Mouse (Mus musculus) CH12.LX (cell line): ENCODE measurements around the gene Ttc22.

ENCODE experiments used
- CTCF ChIP-seq, 2 experiments: IDR thresholded peaks in 1 of 2; conservative IDR thresholded peaks in 1 of 2; 2 replicates each; pipeline ENCODE4 v1.5.1; 2011 to 2012; ENCODE audit warnings: low read depth in 2 of 2, low read length in 2 of 2, improper control_type of control experiment in 1 of 2, inconsistent platforms in 1 of 2, mild to moderate bottlenecking in 1 of 2, moderate library complexity in 1 of 2
- EP300 ChIP-seq: IDR thresholded peaks from 2 replicates; pipeline ENCODE4 v1.6.1; 2011; ENCODE audit warnings: low read length, improper control_type of control experiment
- MAFK ChIP-seq: IDR thresholded peaks from 2 replicates; pipeline ENCODE4 v1.6.1; 2011; ENCODE audit warnings: low read length, improper control_type of control experiment; ENCODE audit not compliant: insufficient replicate concordance
- MAZ ChIP-seq: IDR thresholded peaks from 2 replicates; pipeline ENCODE4 v1.6.1; 2012; ENCODE audit warnings: low read depth, mild to moderate bottlenecking, inconsistent platforms, low read length, improper control_type of control experiment, moderate library complexity
- MYC ChIP-seq: IDR thresholded peaks from 2 replicates; pipeline ENCODE4 v1.6.1; 2011; ENCODE audit warnings: low read depth, mild to moderate bottlenecking, improper control_type of control experiment, low read length
- NELFE ChIP-seq: IDR thresholded peaks from 2 replicates; pipeline ENCODE4 v1.6.1; 2011; ENCODE audit warnings: low read depth, low read length, improper control_type of control experiment
- POLR2A ChIP-seq: IDR thresholded peaks from 2 replicates; pipeline ENCODE4 v1.6.1; 2011; ENCODE audit warnings: low read depth, mild to moderate bottlenecking, improper control_type of control experiment, low read length
- POLR2AphosphoS2 ChIP-seq: IDR thresholded peaks from 2 replicates; pipeline ENCODE4 v1.6.1; 2011; ENCODE audit warnings: low read depth, low read length, improper control_type of control experiment
- TCF12 ChIP-seq: IDR thresholded peaks from 2 replicates; pipeline ENCODE4 v1.6.1; 2014; ENCODE audit warnings: low read depth, mild to moderate bottlenecking, inconsistent platforms, low read length, improper control_type of control experiment
- UBTF ChIP-seq: IDR thresholded peaks from 2 replicates; pipeline ENCODE4 v1.6.1; 2012; ENCODE audit warnings: low read depth, mild to moderate bottlenecking, inconsistent platforms, low read length, improper control_type of control experiment, moderate library complexity
- USF1 ChIP-seq: IDR thresholded peaks from 2 replicates; pipeline ENCODE4 v1.6.1; 2014; ENCODE audit warnings: low read depth, mild to moderate bottlenecking, inconsistent platforms, low read length, improper control_type of control experiment
- ZC3H11A ChIP-seq: IDR thresholded peaks from 2 replicates; pipeline ENCODE4 v1.6.1; 2012; ENCODE audit warnings: low read depth, mild to moderate bottlenecking, inconsistent platforms, low read length, improper control_type of control experiment
- ZNF384 ChIP-seq: IDR thresholded peaks from 2 replicates; pipeline ENCODE4 v1.6.1; 2012; ENCODE audit warnings: low read depth, low read length, improper control_type of control experiment, inconsistent platforms

DNA sequence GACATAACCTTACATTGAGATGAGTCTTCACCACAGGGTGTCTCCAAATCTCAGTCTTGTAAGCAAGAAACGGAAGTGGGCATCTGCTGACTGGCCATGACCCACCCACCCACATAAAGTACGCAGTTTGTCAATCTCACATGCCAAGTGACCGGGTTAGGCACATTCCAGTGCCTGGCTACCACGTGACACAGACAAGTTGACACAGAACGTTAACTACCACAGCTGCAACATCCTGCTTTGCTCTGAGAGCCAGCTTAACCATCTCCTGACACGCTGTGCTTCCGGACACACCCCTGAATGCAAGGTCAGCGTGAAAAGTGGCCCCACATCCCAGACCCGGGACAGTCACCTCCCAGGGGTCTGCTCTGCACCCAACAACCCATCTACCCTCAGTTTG lies 32.1 kb upstream of the Ttc22 start:
- no peak for TF ChIP-seq CTCF (conservative IDR thresholded peaks at IDR 0.05 in 1 of 2, IDR thresholded peaks at IDR 0.05 in 1 of 2; ENCODE audit: low read depth in 2 of 2, low read length in 2 of 2)
- no peak for TF ChIP-seq TCF12
- TF ChIP-seq ZNF384, result no peak
- TF ChIP-seq POLR2AphosphoS2, result no peak
- TF ChIP-seq MAFK, result no peak
- TF ChIP-seq USF1, result peak; percentile 2; the same call in 1 of the 2 replicates
- TF ChIP-seq MYC, result no peak
- TF ChIP-seq ZC3H11A, result no peak
- TF ChIP-seq MAZ, result no peak
- no peak for TF ChIP-seq EP300
- TF ChIP-seq UBTF, result no peak
- TF ChIP-seq POLR2A, result no peak
- TF ChIP-seq NELFE, result no peak
